Mouse (Mus musculus): ENCODE measurements around the gene Dnmt3a. TPM values are rescaled to one million over a fixed set of nuclear protein-coding genes. Genes with fewer than 3 reads are reported as not detected.

Dnmt3a gene
- total and polyA plus RNA-seq, 2 experiments from 2014 or later: 88.5 to 130 TPM

- H3K4me2 ChIP-seq (ENCODE audit: low read depth, low read length, poor library complexity, severe bottlenecking): no peak overlapping the region
- H3K9ac ChIP-seq (replicated peaks; ENCODE audit: low read length, poor library complexity, severe bottlenecking): no peak overlapping the region
- WGBS: 87% methylated on average over 3 of the region's 3 CpGs
- no peaks in the 10 kb centered on the region for H3K36me3 ChIP-seq (ENCODE audit: insufficient read depth, low read length)
- H3K4me3 ChIP-seq (ENCODE audit: low read depth, low read length): no peak overlapping the region
- no peak for ATAC-seq (ENCODE audit: low FRiP score)
- no peak overlapping the region for H3K27ac ChIP-seq (ENCODE audit: low read depth, low read length)
- H3K4me1 ChIP-seq (ENCODE audit: insufficient read depth, low read length): no peaks in the 10 kb centered on the region
- H3K9me3 ChIP-seq (ENCODE audit: low read length): no peaks in the 10 kb centered on the region
- no peak for TF ChIP-seq CTCF (IDR thresholded peaks at IDR 0.05)
- DNase-seq (ENCODE audit: low spot score): no peak
- no peaks in the 10 kb centered on the region for H3K27me3 ChIP-seq (ENCODE audit: insufficient read depth, low read length)
Measured at GRCm38 (mm10) chr12:3764191-3764804, 41.5 kb upstream of the Dnmt3a start.

- Histone ChIP-seq H3K4me3 (ENCODE audit: low read depth, low read length) (no peak overlapping the region), H3K27ac (ENCODE audit: low read depth, low read length) (no peak overlapping the region), H3K36me3 (ENCODE audit: insufficient read depth, low read length) (no peaks in the 10 kb centered on the region), H3K4me2 (ENCODE audit: low read depth, low read length, poor library complexity, severe bottlenecking) (no peak overlapping the region), H3K27me3 (ENCODE audit: insufficient read depth, low read length) (no peaks in the 10 kb centered on the region), H3K9me3 (ENCODE audit: low read length) (no peaks in the 10 kb centered on the region), H3K4me1 (ENCODE audit: insufficient read depth, low read length) (no peaks in the 10 kb centered on the region), H3K9ac (replicated peaks; ENCODE audit: low read length, poor library complexity, severe bottlenecking) (no peak overlapping the region)
- ATAC-seq (ENCODE audit: low FRiP score) (no peak), DNase-seq (ENCODE audit: low spot score) (no peak)
- 54% methylated on average over 8 of the region's 8 CpGs for WGBS
- TF ChIP-seq CTCF (IDR thresholded peaks at IDR 0.05): no peak
Measured at GRCm38 (mm10) chr12:3767360-3767759, 38.4 kb upstream of the Dnmt3a start.

GRCm38 (mm10) chr12:3768391-3768790 is 37.4 kb upstream of the Dnmt3a start:
- Histone ChIP-seq H3K27ac (ENCODE audit: low read depth, low read length) (no peak overlapping the region), H3K4me3 (ENCODE audit: low read depth, low read length) (no peak overlapping the region), H3K4me1 (ENCODE audit: insufficient read depth, low read length) (no peaks in the 10 kb centered on the region), H3K4me2 (ENCODE audit: low read depth, low read length, poor library complexity, severe bottlenecking) (no peak overlapping the region), H3K36me3 (ENCODE audit: insufficient read depth, low read length) (peaks cover 4% of the 10 kb centered on the region; the same call in 1 of the 2 replicates), H3K9me3 (ENCODE audit: low read length) (no peaks in the 10 kb centered on the region), H3K9ac (replicated peaks; ENCODE audit: low read length, poor library complexity, severe bottlenecking) (no peak overlapping the region), H3K27me3 (ENCODE audit: insufficient read depth, low read length) (no peaks in the 10 kb centered on the region)
- WGBS: 85% methylated on average over 4 of the region's 4 CpGs
- no peak for DNase-seq (ENCODE audit: low spot score)
- no peak for TF ChIP-seq CTCF (IDR thresholded peaks at IDR 0.05)
- ATAC-seq (ENCODE audit: low FRiP score): no peak

GRCm38 (mm10) chr12:3770546-3770945 is 35.3 kb upstream of the Dnmt3a start:
- H3K9me3 ChIP-seq (ENCODE audit: low read length): no peaks in the 10 kb centered on the region
- H3K36me3 ChIP-seq (ENCODE audit: insufficient read depth, low read length): peaks cover 17% of the 10 kb centered on the region
- H3K9ac ChIP-seq (replicated peaks; ENCODE audit: low read length, poor library complexity, severe bottlenecking): no peak overlapping the region
- no peak for DNase-seq (ENCODE audit: low spot score)
- WGBS: 81% methylated on average over 2 of the region's 2 CpGs
- H3K4me3 ChIP-seq (ENCODE audit: low read depth, low read length): no peak overlapping the region
- H3K27ac ChIP-seq (ENCODE audit: low read depth, low read length): no peak overlapping the region
- no peak overlapping the region for H3K4me2 ChIP-seq (ENCODE audit: low read depth, low read length, poor library complexity, severe bottlenecking)
- no peak for ATAC-seq (ENCODE audit: low FRiP score)
- no peaks in the 10 kb centered on the region for H3K27me3 ChIP-seq (ENCODE audit: insufficient read depth, low read length)
- H3K4me1 ChIP-seq (ENCODE audit: insufficient read depth, low read length): no peaks in the 10 kb centered on the region
- TF ChIP-seq CTCF (IDR thresholded peaks at IDR 0.05): no peak

GRCm38 (mm10) chr12:3771080-3771479 is 34.7 kb upstream of the Dnmt3a start:
- TF ChIP-seq CTCF (IDR thresholded peaks at IDR 0.05): no peak
- Histone ChIP-seq H3K27me3 (ENCODE audit: insufficient read depth, low read length) (no peaks in the 10 kb centered on the region), H3K9ac (replicated peaks; ENCODE audit: low read length, poor library complexity, severe bottlenecking) (no peak overlapping the region), H3K4me3 (ENCODE audit: low read depth, low read length) (no peak overlapping the region), H3K4me2 (ENCODE audit: low read depth, low read length, poor library complexity, severe bottlenecking) (no peak overlapping the region), H3K36me3 (ENCODE audit: insufficient read depth, low read length) (peaks cover 17% of the 10 kb centered on the region), H3K9me3 (ENCODE audit: low read length) (no peaks in the 10 kb centered on the region), H3K27ac (ENCODE audit: low read depth, low read length) (no peak overlapping the region), H3K4me1 (ENCODE audit: insufficient read depth, low read length) (no peaks in the 10 kb centered on the region)
- no peak for DNase-seq (ENCODE audit: low spot score)
- no peak for ATAC-seq (ENCODE audit: low FRiP score)
- 87% methylated on average over 2 of the region's 2 CpGs for WGBS

- Histone ChIP-seq H3K9ac (replicated peaks; ENCODE audit: low read length, poor library complexity, severe bottlenecking) (no peak overlapping the region), H3K27ac (ENCODE audit: low read depth, low read length) (no peak overlapping the region), H3K4me2 (ENCODE audit: low read depth, low read length, poor library complexity, severe bottlenecking) (no peak overlapping the region), H3K9me3 (ENCODE audit: low read length) (no peaks in the 10 kb centered on the region), H3K4me3 (ENCODE audit: low read depth, low read length) (no peak overlapping the region), H3K4me1 (ENCODE audit: insufficient read depth, low read length) (no peaks in the 10 kb centered on the region), H3K36me3 (ENCODE audit: insufficient read depth, low read length) (peaks cover 17% of the 10 kb centered on the region), H3K27me3 (ENCODE audit: insufficient read depth, low read length) (no peaks in the 10 kb centered on the region)
- 90% methylated on average over 3 of the region's 3 CpGs for WGBS
- TF ChIP-seq CTCF (IDR thresholded peaks at IDR 0.05): no peak
- no peak for ATAC-seq (ENCODE audit: low FRiP score)
- DNase-seq (ENCODE audit: low spot score): no peak
Measured at GRCm38 (mm10) chr12:3773643-3774042, 32.2 kb upstream of the Dnmt3a start.
